ENCODE assay signal across 9 mouse cellular contexts in genomic region chr10:76931122-76931521, GRCm38 (mm10). TPM values are rescaled to one million over a fixed set of nuclear protein-coding genes. Genes with fewer than 3 reads are reported as not detected.
DNase-seq lines count a peak whose midpoint lies in the region; ATAC-seq lines count a peak whose summit lies in the region.
"Had no signal": no experiment of that assay in that cellular context is flagged by ENCODE, and none has a peak within 500 bp of the region (broad histone marks: within the 10 kb centered on the region; RNA-seq: fewer than 3 reads in every experiment).

No protein-coding gene starts in this region.

- no peaks in the 10 kb centered on the region for H3K36me3 ChIP-seq in hindbrain, embryonic 13.5 days
- H3K36me3 ChIP-seq: neural tube, embryonic 12.5 days had no signal

- H3K4me1 ChIP-seq in hindbrain, embryonic 13.5 days (replicated peaks): no peaks in the 10 kb centered on the region
- H3K4me1 ChIP-seq: neural tube, embryonic 12.5 days had no signal

- no peak overlapping the region for H3K4me3 ChIP-seq in hindbrain, embryonic 13.5 days
- H3K4me3 ChIP-seq: neural tube, embryonic 12.5 days had no signal

- no peak overlapping the region for H3K9ac ChIP-seq in hindbrain, embryonic 13.5 days
- H3K9ac ChIP-seq: neural tube, embryonic 12.5 days had no signal

- ATAC-seq in hindbrain, embryonic 13.5 days (ENCODE audit: low FRiP score): no peak

- intact Hi-C loops in heart, postnatal 25 days (cut with DNase I): no loop called here

- WGBS in hindbrain, embryonic 13.5 days: 88% methylated on average over 6 of the region's 6 CpGs

- DNase-seq in retina, postnatal 7 days (ENCODE audit: low read depth, low spot score): peak; percentile 8
- DNase-seq in retina, embryonic 14.5 days (ENCODE audit: low spot score): no peak
- DNase-seq in cerebellum, adult 8-10 months: peak; percentile 57
- peak; percentile 50 for DNase-seq in heart, postnatal 25 days (ENCODE audit: low spot score)
- peak; percentile 29 for DNase-seq in ovary, postnatal 36 days (ENCODE audit: low spot score)
- DNase-seq in neural tube, embryonic 10.5 days (ENCODE audit: extremely low spot score, low spot score): no peak
- DNase-seq in right cerebral cortex, postnatal 4 days: no peak

- no peak overlapping the region for H3K4me2 ChIP-seq in hindbrain, embryonic 13.5 days
- H3K4me2 ChIP-seq: neural tube, embryonic 12.5 days had no signal

- 0 out of 2 replicates have a peak, but pooled peaks cover 3% of the 10 kb centered on the region for H3K9me3 ChIP-seq in hindbrain, embryonic 13.5 days
- H3K9me3 ChIP-seq: neural tube, embryonic 12.5 days had no signal

- no peak overlapping the region for H3K27ac ChIP-seq in hindbrain, embryonic 13.5 days
- H3K27ac ChIP-seq: neural tube, embryonic 12.5 days had no signal

- no peaks in the 10 kb centered on the region for H3K27me3 ChIP-seq in hindbrain, embryonic 13.5 days
- H3K27me3 ChIP-seq: neural tube, embryonic 12.5 days had no signal

RNA-seq across cellular contexts. Expression of gene Pcbp3, which starts 30.6 kb away (rescaled TPM):
- total RNA-seq in heart, postnatal 25 days (2021): 1 to 10 TPM; 2.9 to 6.7 TPM
- polyA plus RNA-seq in hindbrain, embryonic 13.5 days (2015; fragmentation: Nextera tagmentation; extraction: Ambion mirVana): 72.2 and 78.2 TPM in 2 replicates

Comparison
In these comparisons a context has a peak if more than half of its experiments do, and no peak if none do; other contexts are left out.
1. DNase-seq: peak in retina, postnatal 7 days (single experiment), cerebellum, adult 8-10 months (single experiment), heart, postnatal 25 days (single experiment) and ovary, postnatal 36 days (single experiment); none in retina, embryonic 14.5 days (single experiment), neural tube, embryonic 10.5 days (single experiment) and right cerebral cortex, postnatal 4 days (single experiment).